Mouse (Mus musculus): Measurements from ENCODE around the gene Epb41l4b.

The Epb41l4b gene

GRCm38 (mm10) chr4:57011454-57012046 lies 131.7 kb downstream of the Epb41l4b start:
- DNase-seq (ENCODE audit: low read depth, low spot score): no peak

GRCm38 (mm10) chr4:57010919-57011318 lies 132.3 kb downstream of the Epb41l4b start:
- no peak for DNase-seq (ENCODE audit: low read depth, low spot score)

GRCm38 (mm10) chr4:57010425-57010824 lies 132.8 kb downstream of the Epb41l4b start:
- no peak for DNase-seq (ENCODE audit: low read depth, low spot score)

GRCm38 (mm10) chr4:57007717-57008116 lies 135.5 kb downstream of the Epb41l4b start:
- no peak for DNase-seq (ENCODE audit: low read depth, low spot score)

GRCm38 (mm10) chr4:57005011-57005410 lies 138.2 kb downstream of the Epb41l4b start:
- DNase-seq (ENCODE audit: low read depth, low spot score): peak; percentile 4

- no peak for DNase-seq (ENCODE audit: low read depth, low spot score)
These were observed 139.4 kb downstream of the Epb41l4b start for GRCm38 (mm10) chr4:57003886-57004285.

GRCm38 (mm10) chr4:57002751-57003150 lies 140.5 kb downstream of the Epb41l4b start:
- no peak for DNase-seq (ENCODE audit: low read depth, low spot score)

GRCm38 (mm10) chr4:57001437-57001836 lies 141.8 kb downstream of the Epb41l4b start:
- no peak for DNase-seq (ENCODE audit: low read depth, low spot score)

GRCm38 (mm10) chr4:56993331-56993730 lies 149.9 kb downstream of the Epb41l4b start:
- no peak for DNase-seq (ENCODE audit: low read depth, low spot score)

- no peak for DNase-seq (ENCODE audit: low read depth, low spot score)
These were observed 151.3 kb downstream of the Epb41l4b start for GRCm38 (mm10) chr4:56991951-56992350.

GRCm38 (mm10) chr4:56990215-56990584 lies 153.0 kb downstream of the Epb41l4b start, which contains the start of gene Frrs1l:
Gene Frrs1l (minus strand): TSS chr4:56990391.
- peak; percentile 6 for DNase-seq (ENCODE audit: low read depth, low spot score)

- peak; percentile 6 for DNase-seq (ENCODE audit: low read depth, low spot score)
These were observed 153.6 kb downstream of the Epb41l4b start for GRCm38 (mm10) chr4:56989431-56990214.

- no peak for DNase-seq (ENCODE audit: low read depth, low spot score)
These were observed 177.6 kb downstream of the Epb41l4b start for GRCm38 (mm10) chr4:56965586-56966179.

- no peak for DNase-seq (ENCODE audit: low read depth, low spot score)
These were observed 179.6 kb downstream of the Epb41l4b start for GRCm38 (mm10) chr4:56963687-56964086.

- no peak for DNase-seq (ENCODE audit: low read depth, low spot score)
These were observed 181.8 kb downstream of the Epb41l4b start for GRCm38 (mm10) chr4:56961320-56961925.

GRCm38 (mm10) chr4:56957518-56957917 lies 185.7 kb downstream of the Epb41l4b start:
- no peak for DNase-seq (ENCODE audit: low read depth, low spot score)

GRCm38 (mm10) chr4:56953235-56953634 lies 190.0 kb downstream of the Epb41l4b start:
- no peak for DNase-seq (ENCODE audit: low read depth, low spot score)

GRCm38 (mm10) chr4:56951701-56952100 lies 191.5 kb downstream of the Epb41l4b start:
- no peak for DNase-seq (ENCODE audit: low read depth, low spot score)

- no peak for DNase-seq (ENCODE audit: low read depth, low spot score)
These were observed 193.7 kb downstream of the Epb41l4b start for GRCm38 (mm10) chr4:56949494-56949893.

GRCm38 (mm10) chr4:56946641-56947640 lies 196.3 kb downstream of the Epb41l4b start, which contains the start of gene Tmem245:
Gene Tmem245 (minus strand): TSS chr4:56947437.
- peak; percentile 84 for DNase-seq (ENCODE audit: low read depth, low spot score)

GRCm38 (mm10) chr4:56946180-56946579 lies 197.1 kb downstream of the Epb41l4b start:
- no peak for DNase-seq (ENCODE audit: low read depth, low spot score)
